In genomic region chr17:22081031-22081631, GRCm38 (mm10) we compare ENCODE assay signal across 8 mouse cellular contexts.
DNase-seq lines count a peak whose midpoint lies in the region; ATAC-seq and TF ChIP-seq lines count a peak whose summit lies in the region.

No protein-coding gene starts in this region.

- no peaks in the 10 kb centered on the region for H3K36me3 ChIP-seq in ES-Bruce4 (ENCODE audit: control insufficient read depth, insufficient read depth, low read length, poor library complexity, severe bottlenecking)
- no peaks in the 10 kb centered on the region for H3K36me3 ChIP-seq in liver, postnatal 0 days (replicated peaks; ENCODE audit: insufficient read depth, low read length)
- no peaks in the 10 kb centered on the region for H3K36me3 ChIP-seq in neural tube, embryonic 14.5 days (ENCODE audit: control insufficient read depth, insufficient read depth, low read length)

- H3K9ac ChIP-seq in ES-Bruce4 (ENCODE audit: low read depth, poor library complexity, severe bottlenecking), result peak overlapping the region; percentile 64
- H3K9ac ChIP-seq in liver, postnatal 0 days (replicated peaks), result peak overlapping the region; percentile 62
- peak overlapping the region; percentile 80 for H3K9ac ChIP-seq in neural tube, embryonic 14.5 days (replicated peaks; ENCODE audit: low read depth, low read length)

- peak; percentile 78 to 92 for ATAC-seq in hematopoietic stem cell, adult 5-6 weeks (replicated peaks in 1 of 2; ENCODE audit: insufficient read depth in 1 of 2, low FRiP score in 2 of 2, low TSS enrichment in 1 of 2, low read depth in 1 of 2, poor library complexity in 2 of 2, severe bottlenecking in 2 of 2)
- ATAC-seq in liver, postnatal 0 days, result peak; percentile 57
- ATAC-seq in neural tube, embryonic 14.5 days (ENCODE audit: low read depth), result peak; percentile 97

- peaks cover 2% of the 10 kb centered on the region; the same call in 1 of the 2 replicates for H3K27me3 ChIP-seq in ES-Bruce4 (ENCODE audit: control insufficient read depth, insufficient read depth, low read length, poor library complexity, severe bottlenecking)
- no peaks in the 10 kb centered on the region for H3K27me3 ChIP-seq in liver, postnatal 0 days (ENCODE audit: insufficient read depth, low read length)
- H3K27me3 ChIP-seq in neural tube, embryonic 14.5 days (ENCODE audit: control insufficient read depth, insufficient read depth, low read length), result no peaks in the 10 kb centered on the region

- no peak overlapping the region for H3K27ac ChIP-seq in ES-Bruce4 (ENCODE audit: insufficient read depth, low read length)
- no peak overlapping the region for H3K27ac ChIP-seq in liver, postnatal 0 days (ENCODE audit: low read depth)
- H3K27ac ChIP-seq in neural tube, embryonic 14.5 days (ENCODE audit: low read depth, low read length), result peak overlapping the region; percentile 83

- TF ChIP-seq CTCF in ES-Bruce4 (IDR thresholded peaks at IDR 0.05; ENCODE audit: low read depth, low read length), result no peak
- no peak for TF ChIP-seq CTCF in liver, postnatal 0 days (IDR thresholded peaks at IDR 0.05; ENCODE audit: low read depth)

- DNase-seq in cerebellum, adult 9-10 months, result peak; percentile 74
- DNase-seq in frontal cortex, adult 2 months (ENCODE audit: extremely low spot score in 1 of 2, low spot score in 1 of 2), result peak; percentile 13 to 66
- DNase-seq in layer of hippocampus, adult 8-10 months (ENCODE audit: low spot score in 2 of 2), result peak; percentile 26 to 58
- peak; percentile 48 for DNase-seq in liver, postnatal 0 days
- peak; percentile 63 for DNase-seq in testis, postnatal 10 days (ENCODE audit: low spot score)

- WGBS in liver, postnatal 0 days (ENCODE audit: insufficient replicate concordance), result 3% methylated on average over 57 of the region's 57 CpGs
- WGBS in neural tube, embryonic 14.5 days, result 2% methylated on average over 56 of the region's 57 CpGs

- no peaks in the 10 kb centered on the region for H3K9me3 ChIP-seq in ES-Bruce4 (replicated peaks; ENCODE audit: control insufficient read depth, insufficient read depth, low read length, poor library complexity, severe bottlenecking)
- H3K9me3 ChIP-seq in liver, postnatal 0 days (ENCODE audit: low read length), result no peaks in the 10 kb centered on the region
- H3K9me3 ChIP-seq in neural tube, embryonic 14.5 days (ENCODE audit: control insufficient read depth, low read length), result no peaks in the 10 kb centered on the region

- peak overlapping the region; percentile 88 for H3K4me2 ChIP-seq in liver, postnatal 0 days (ENCODE audit: low read depth, low read length)
- H3K4me2 ChIP-seq in neural tube, embryonic 14.5 days (ENCODE audit: low read depth, low read length), result peak overlapping the region; percentile 71

- no peaks in the 10 kb centered on the region for H3K4me1 ChIP-seq in ES-Bruce4 (ENCODE audit: control insufficient read depth, insufficient read depth, low read length)
- H3K4me1 ChIP-seq in liver, postnatal 0 days (ENCODE audit: insufficient read depth), result no peaks in the 10 kb centered on the region; the same call in 1 of the 2 replicates
- no peaks in the 10 kb centered on the region for H3K4me1 ChIP-seq in neural tube, embryonic 14.5 days (ENCODE audit: control insufficient read depth, insufficient read depth, low read length)

- no peak for TF ChIP-seq EP300 in ES-Bruce4 (IDR thresholded peaks at IDR 0.05; ENCODE audit: insufficient read depth, low read depth, low read length)
- no peak for TF ChIP-seq EP300 in liver, postnatal 0 days (IDR thresholded peaks at IDR 0.05; ENCODE audit: low read depth)

- H3K4me3 ChIP-seq in ES-Bruce4 (ENCODE audit: low read depth, low read length), result peak overlapping the region; percentile 75
- H3K4me3 ChIP-seq in liver, postnatal 0 days (ENCODE audit: low read depth, low read length), result peak overlapping the region; percentile 55
- peak overlapping the region; percentile 63 for H3K4me3 ChIP-seq in neural tube, embryonic 14.5 days (ENCODE audit: low read depth, low read length)

- TF ChIP-seq POLR2A in ES-Bruce4 (IDR thresholded peaks at IDR 0.05; ENCODE audit: insufficient read depth, low read length), result no peak
